Mouse (Mus musculus): ENCODE data around the gene Pla2g12a. TPM values are rescaled to one million over a fixed set of nuclear protein-coding genes. Genes with fewer than 3 reads are reported as not detected.

Gene Pla2g12a
- polyA plus RNA-seq, 1 experiment = 23.8 TPM

Other genes with a start within 250 kb of the Pla2g12a start
- 2.2 and 2.4 TPM in 2 replicates for gene Egf, start 123.3 kb upstream of the Pla2g12a start, polyA plus RNA-seq (2012; rRNA removed)
- 0.12 and 0.16 TPM in 2 replicates for gene Lrit3, start 74.6 kb upstream of the Pla2g12a start, polyA plus RNA-seq (2012; rRNA removed)
- gene Rrh, start 56.0 kb upstream of the Pla2g12a start, polyA plus RNA-seq (2012; rRNA removed) = 0.19 and 0.24 TPM in 2 replicates
- gene Gar1, start 47.2 kb upstream of the Pla2g12a start, polyA plus RNA-seq (2012; rRNA removed) = 42.3 and 44.0 TPM in 2 replicates
- gene Cfi, start 42.7 kb upstream of the Pla2g12a start, polyA plus RNA-seq (2012; rRNA removed) = 0.34 and 0.39 TPM in 2 replicates
- 38.2 and 48.0 TPM in 2 replicates for gene Casp6, start 22.8 kb downstream of the Pla2g12a start, polyA plus RNA-seq (2012; rRNA removed)
- 12.2 and 12.5 TPM in 2 replicates for gene Mcub, start 91.6 kb downstream of the Pla2g12a start, polyA plus RNA-seq (2012; rRNA removed)
- gene Sec24b, start 182.9 kb downstream of the Pla2g12a start, polyA plus RNA-seq (2012; rRNA removed) = 60.6 and 63.7 TPM in 2 replicates